Mouse (Mus musculus) midbrain, embryonic 15.5 days (tissue): ENCODE results near the gene Plcd1. TPM values are rescaled to one million over a fixed set of nuclear protein-coding genes. Genes with fewer than 3 reads are reported as not detected.

Source experiments
- ATAC-seq: fragments of 200-750 bp; cut with Nextera tagmentation; replicated peaks from 2 replicates; pipeline ENCODE4 v1.8.0; 2017; ENCODE audit warnings: moderate TSS enrichment
- H3K27ac ChIP-seq: fragments of 300-500 bp; sonication (generic); 2 replicates; pipeline ENCODE4 v1.5.1; 2015; ENCODE audit warnings: mild to moderate bottlenecking, inconsistent platforms
- H3K27me3 ChIP-seq: fragments of 300-500 bp; sonication (generic); replicated peaks from 2 replicates; pipeline ENCODE4 v1.6.1; 2015; ENCODE audit warnings: inconsistent platforms
- H3K36me3 ChIP-seq: fragments of 300-500 bp; sonication (generic); replicated peaks from 2 replicates; pipeline ENCODE4 v1.6.1; 2015; ENCODE audit warnings: inconsistent platforms
- H3K4me1 ChIP-seq: fragments of 300-500 bp; sonication (generic); 2 replicates; pipeline ENCODE4 v1.6.1; 2015; ENCODE audit warnings: inconsistent platforms
- H3K4me2 ChIP-seq: fragments of 300-500 bp; sonication (generic); 2 replicates; pipeline ENCODE4 v1.6.1; 2015; ENCODE audit warnings: inconsistent platforms, mild to moderate bottlenecking, moderate library complexity
- H3K4me3 ChIP-seq: fragments of 300-500 bp; sonication (generic); 2 replicates; pipeline ENCODE4 v1.5.1; 2015; ENCODE audit warnings: mild to moderate bottlenecking, inconsistent platforms
- H3K9ac ChIP-seq: fragments of 300-500 bp; sonication (generic); 2 replicates; pipeline ENCODE4 v1.6.1; 2015; ENCODE audit warnings: mild to moderate bottlenecking, inconsistent platforms
- H3K9me3 ChIP-seq: fragments of 300-500 bp; sonication (generic); 2 replicates; pipeline ENCODE4 v1.6.1; 2016; ENCODE audit warnings: inconsistent platforms
- WGBS: fragments of 180-500 bp; shearing (Covaris S2); methylation state at CpG from one replicate; pipeline ENCODE4 v1.1.7; 2015; ENCODE audit warnings: mixed read lengths; 5-methylcytosine and 5-hydroxymethylcytosine counted together
- microRNA-seq: library from miRNA; unstranded; fragments of <30 nt; microRNA quantifications from one replicate; pipeline ENCODE4, GENCODE M21; 2016
- polyA plus RNA-seq: library from polyadenylated mRNA; unstranded; fragments of >200 nt; fragmentation: Nextera tagmentation; extraction: Ambion mirVana; gene quantifications from 2 replicates; pipeline ENCODE4 v1.2.1, GENCODE M21; 2015

The Plcd1 gene
- polyA plus RNA-seq, 1 experiment from 2014 or later, result 16.4 TPM

DNA sequence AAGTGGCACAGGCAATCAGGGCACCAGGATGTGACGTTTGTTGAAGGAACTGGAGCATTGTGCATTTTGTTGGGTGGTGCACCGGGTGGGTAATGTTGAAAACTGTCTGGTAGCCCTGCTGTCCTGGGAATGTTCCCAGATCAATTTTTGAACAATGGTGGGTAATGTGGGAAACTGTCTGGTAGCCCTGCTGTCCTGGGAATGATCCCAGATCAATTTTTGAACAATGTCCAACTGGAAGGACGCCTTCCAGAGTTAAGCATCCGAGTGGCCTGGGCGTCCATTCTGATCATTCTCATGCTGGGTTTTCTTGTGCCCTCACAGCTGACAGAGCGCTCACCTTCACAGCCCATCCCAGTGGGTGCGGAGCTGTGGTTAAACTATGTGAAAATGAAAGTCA, 66.0 kb downstream of the Plcd1 start:
- ATAC-seq, result no peak
- no peak overlapping the region for H3K4me3 ChIP-seq

DNA sequence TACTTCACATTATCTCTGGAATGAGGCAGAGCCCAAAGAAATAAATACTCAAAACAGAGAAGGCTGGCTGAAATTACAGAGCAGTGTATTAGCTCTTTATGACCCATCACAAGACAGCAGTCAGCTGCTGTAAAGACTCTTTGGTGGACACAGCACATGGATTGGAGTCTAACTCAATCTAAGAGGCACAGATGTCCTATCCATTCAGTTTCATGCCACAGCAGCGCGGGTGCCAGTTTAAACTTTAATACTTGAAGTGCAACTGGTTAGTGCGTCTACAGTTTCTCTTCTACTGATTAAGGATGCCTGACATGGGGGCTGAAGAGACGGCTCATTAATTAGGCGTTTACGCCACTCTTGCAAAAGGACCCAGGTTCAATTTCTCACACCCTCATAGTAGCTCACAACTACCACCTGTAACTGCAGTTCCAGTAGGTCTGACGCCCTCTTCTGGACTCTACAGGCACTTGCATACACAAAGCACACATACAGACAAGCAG, 67.4 kb downstream of the Plcd1 start:
- Histone ChIP-seq H3K9me3 (no peaks in the 10 kb centered on the region), H3K4me3 (no peak overlapping the region), H3K36me3 (no peaks in the 10 kb centered on the region), H3K27me3 (no peaks in the 10 kb centered on the region), H3K27ac (no peak overlapping the region), H3K4me1 (no peaks in the 10 kb centered on the region), H3K9ac (no peak overlapping the region), H3K4me2 (no peak overlapping the region)
- ATAC-seq, result no peak
- WGBS, result 92% methylated on average over 7 of the region's 7 CpGs

More for the DNA sequence above, 66.0 kb downstream of the Plcd1 start:
- 87% methylated on average over 7 of the region's 7 CpGs for WGBS
- Histone ChIP-seq H3K36me3 (no peaks in the 10 kb centered on the region), H3K9me3 (no peaks in the 10 kb centered on the region), H3K4me2 (no peak overlapping the region), H3K27me3 (no peaks in the 10 kb centered on the region), H3K27ac (no peak overlapping the region), H3K4me1 (peaks cover 7% of the 10 kb centered on the region), H3K9ac (no peak overlapping the region)

DNA sequence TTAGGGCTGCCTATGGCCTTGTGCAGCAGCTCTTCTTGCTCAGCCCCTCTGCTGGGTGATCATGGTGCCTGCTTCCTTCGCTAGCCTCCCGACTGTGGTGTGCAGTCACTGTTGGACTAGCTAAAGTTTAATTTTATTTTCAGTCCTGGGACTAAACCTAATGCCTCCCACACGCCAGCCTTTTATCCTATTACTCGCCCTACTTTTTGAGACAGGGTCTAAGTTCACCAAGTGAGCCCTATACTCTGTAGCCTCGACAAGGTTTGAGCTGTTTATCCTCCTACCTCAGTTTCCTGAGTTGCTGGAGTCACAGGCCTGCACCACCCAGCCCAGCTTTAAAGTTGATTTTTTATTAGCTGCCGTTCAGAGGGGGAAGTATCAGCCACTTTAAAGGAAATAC, 68.0 kb downstream of the Plcd1 start:
- no peak overlapping the region for H3K4me3 ChIP-seq
- ATAC-seq, result no peak
- 86% methylated on average over 6 of the region's 6 CpGs for WGBS
- no peaks in the 10 kb centered on the region for H3K36me3 ChIP-seq
- H3K4me2 ChIP-seq, result no peak overlapping the region
- no peaks in the 10 kb centered on the region for H3K27me3 ChIP-seq
- no peaks in the 10 kb centered on the region for H3K9me3 ChIP-seq
- H3K9ac ChIP-seq, result no peak overlapping the region
- no peak overlapping the region for H3K27ac ChIP-seq
- no peaks in the 10 kb centered on the region for H3K4me1 ChIP-seq

DNA sequence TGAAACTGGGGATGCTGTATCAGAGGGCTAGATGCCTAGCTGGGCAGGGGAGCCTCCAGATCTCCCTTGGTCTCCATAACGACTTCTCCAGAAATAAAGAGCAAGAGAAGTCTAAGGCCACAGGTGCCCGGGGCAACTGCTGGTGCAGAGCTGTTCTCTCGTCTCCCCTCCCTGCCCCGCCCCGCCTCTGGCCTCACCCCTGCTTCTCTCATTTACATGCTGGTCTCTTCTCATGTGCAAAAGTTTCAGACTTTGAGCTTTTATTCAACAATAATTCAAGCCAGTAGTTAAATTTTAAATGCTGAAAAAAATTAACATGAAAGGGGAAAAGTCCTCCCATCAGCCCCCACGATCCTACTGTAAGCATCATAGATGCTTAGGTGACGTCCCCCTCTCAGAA, 71.6 kb downstream of the Plcd1 start:
- Histone ChIP-seq H3K4me1 (no peaks in the 10 kb centered on the region), H3K4me2 (no peak overlapping the region), H3K27ac (no peak overlapping the region), H3K4me3 (no peak overlapping the region), H3K36me3 (no peaks in the 10 kb centered on the region), H3K9me3 (no peaks in the 10 kb centered on the region), H3K27me3 (no peaks in the 10 kb centered on the region), H3K9ac (no peak overlapping the region)
- WGBS, result 75% methylated on average over 7 of the region's 7 CpGs
- ATAC-seq, result no peak

Small RNA genes within 50 kb of the gene (microRNA-seq; reads per million reads assigned to microRNA genes)
- gene Mir26a-1, result 5.1 reads per million, percentile 23 among the genes with 10 or more reads in this experiment

Other genes with a start within 250 kb of the Plcd1 start
- 7.5 and 8.3 TPM in 2 replicates for gene Ctdspl, start 167.0 kb downstream of the Plcd1 start, polyA plus RNA-seq
- gene Vill, start 40.7 kb downstream of the Plcd1 start, polyA plus RNA-seq, result 3.0 and 3.6 TPM in 2 replicates
- 0.94 and 1.0 TPM in 2 replicates for gene Dlec1, start 9.0 kb upstream of the Plcd1 start, polyA plus RNA-seq
- gene Acaa1b, start 63.6 kb upstream of the Plcd1 start, polyA plus RNA-seq, result 2.2 and 3.5 TPM in 2 replicates
- not detected in 2 replicates for gene Gm47289, start 65.7 kb upstream of the Plcd1 start, polyA plus RNA-seq
- not detected in 2 replicates for gene Slc22a13, start 115.6 kb upstream of the Plcd1 start, polyA plus RNA-seq
- 14.2 and 14.5 TPM in 2 replicates for gene Oxsr1, start 228.9 kb upstream of the Plcd1 start, polyA plus RNA-seq
- 120 and 124 TPM in 2 replicates for gene Acaa1a, start 246.2 kb upstream of the Plcd1 start, polyA plus RNA-seq
- gene Myd88, start 247.9 kb upstream of the Plcd1 start, polyA plus RNA-seq, result 6.5 and 7.2 TPM in 2 replicates